Mouse (Mus musculus) lung, adult 18-20 months (tissue): ENCODE measurements at regions not wholly inside any gene's neighbourhood (a gene's known extent, or its start where the extent isn't known, plus 50 kb on each side); places are given as distances from the start of the nearest gene placed in this dataset.
A peak's percentile ranks its signal among the peaks of the same experiment; 100 is the strongest.

ENCODE experiments used
- DNase-seq, 2 experiments: peaks; one replicate each; pipeline ENCODE4 v3.0.0; 2022; ENCODE audit warnings: mixed read lengths in 2 of 2

- DNase-seq: no peak
These were observed 56.9 kb downstream of the Dmrt2 start for GRCm38 (mm10) chr19:25729103-25729502.

- DNase-seq: no peak
These were observed 57.4 kb downstream of the Dmrt2 start for GRCm38 (mm10) chr19:25729633-25730032.

GRCm38 (mm10) chr19:25778455-25778854, 106.2 kb downstream of the Dmrt2 start:
- peak in 1 of 2 experiments; percentile 11 for DNase-seq

GRCm38 (mm10) chr19:25779356-25779755, 107.1 kb downstream of the Dmrt2 start:
- peak in 1 of 2 experiments; percentile 25 for DNase-seq

- no peak for DNase-seq
These were observed 109.1 kb downstream of the Dmrt2 start for GRCm38 (mm10) chr19:25781314-25781713.

- DNase-seq: no peak
These were observed 130.5 kb downstream of the Dmrt2 start for GRCm38 (mm10) chr19:25802692-25803091.

GRCm38 (mm10) chr19:25805351-25805750, 133.1 kb downstream of the Dmrt2 start:
- DNase-seq: no peak

- DNase-seq: no peak
These were observed 141.4 kb downstream of the Dmrt2 start for GRCm38 (mm10) chr19:25813651-25814050.

GRCm38 (mm10) chr19:25845158-25845557, 172.9 kb downstream of the Dmrt2 start:
- no peak for DNase-seq

GRCm38 (mm10) chr19:25856344-25856743, 184.1 kb downstream of the Dmrt2 start:
- DNase-seq: peak; percentile 16 to 63

GRCm38 (mm10) chr19:25863312-25863711, 191.1 kb downstream of the Dmrt2 start:
- DNase-seq: no peak

- DNase-seq: no peak
These were observed 234.5 kb downstream of the Dmrt2 start for GRCm38 (mm10) chr19:25906721-25907120.

- DNase-seq: no peak
These were observed 249.8 kb downstream of the Dmrt2 start for GRCm38 (mm10) chr19:25922052-25922451.

GRCm38 (mm10) chr19:25922806-25923205, 250.6 kb downstream of the Dmrt2 start:
- no peak for DNase-seq

GRCm38 (mm10) chr19:25923727-25924384, 251.6 kb downstream of the Dmrt2 start:
- DNase-seq: no peak

GRCm38 (mm10) chr19:25924385-25924769, 252.2 kb downstream of the Dmrt2 start:
- peak; percentile 2 to 5 for DNase-seq

- no peak for DNase-seq
These were observed 255.0 kb downstream of the Dmrt2 start for GRCm38 (mm10) chr19:25927220-25927619.

- DNase-seq: no peak
These were observed 265.1 kb downstream of the Dmrt2 start for GRCm38 (mm10) chr19:25937343-25937742.

- no peak for DNase-seq
These were observed 299.0 kb downstream of the Dmrt2 start for GRCm38 (mm10) chr19:25971210-25971609.

GRCm38 (mm10) chr19:25975202-25975601, 303.0 kb downstream of the Dmrt2 start:
- no peak for DNase-seq

GRCm38 (mm10) chr19:25980308-25980707, 308.1 kb downstream of the Dmrt2 start:
- no peak for DNase-seq

- DNase-seq: no peak
These were observed 342.5 kb downstream of the Dmrt2 start for GRCm38 (mm10) chr19:26014620-26015180.

GRCm38 (mm10) chr19:26021141-26021540, 348.9 kb downstream of the Dmrt2 start:
- no peak for DNase-seq

GRCm38 (mm10) chr19:26026103-26026502, 353.9 kb downstream of the Dmrt2 start:
- DNase-seq: no peak

- peak; percentile 13 to 44 for DNase-seq
These were observed 365.1 kb downstream of the Dmrt2 start for GRCm38 (mm10) chr19:26037270-26037669.
